In genomic region chr2:65399938-65400337, GRCm38 (mm10) we compare ENCODE assay signal across 23 mouse cellular contexts. TPM values are rescaled to one million over a fixed set of nuclear protein-coding genes. Genes with fewer than 3 reads are reported as not detected.
DNase-seq lines count a peak whose midpoint lies in the region; ATAC-seq lines count a peak whose summit lies in the region.
"Had no signal": no experiment of that assay in that cellular context is flagged by ENCODE, and none has a peak within 500 bp of the region (broad histone marks: within the 10 kb centered on the region; RNA-seq: fewer than 3 reads in every experiment).

No protein-coding gene starts in this region.

- DNase-seq in frontal cortex, adult 2 months (ENCODE audit: extremely low spot score in 1 of 2, low spot score in 1 of 2), result peak; percentile 34 to 81
- DNase-seq in frontal cortex, postnatal 14 days (ENCODE audit: low spot score in 2 of 2), result no peak
- peak; percentile 46 for DNase-seq in right cerebral cortex, adult 18-20 months
- no peak for DNase-seq in right cerebral cortex, postnatal 25 days
- DNase-seq in spleen, postnatal 36 days (ENCODE audit: low spot score in 2 of 2), result no peak
- DNase-seq: adrenal gland, adult 2 months; adrenal gland, postnatal 36 days; cerebellum, adult 11 months; cerebellum, adult 8-10 months; cerebellum, postnatal 14 days; embryo, embryonic 11 days; gastrocnemius, adult 2 months; gastrocnemius, postnatal 25 days; kidney, adult 8-10 months had no signal

- ATAC-seq in heart, embryonic 15.5 days (replicated peaks; ENCODE audit: insufficient number of reproducible peaks, insufficient read depth, low FRiP score, low read depth), result no peak
- ATAC-seq in heart, embryonic 11.5 days (replicated peaks; ENCODE audit: insufficient number of reproducible peaks, low FRiP score, low TSS enrichment), result no peak
- ATAC-seq: hindbrain, embryonic 16.5 days; inflammation-experienced regulatory T-cells, adult 6 months; intestine, postnatal 0 days had no signal

- H3K4me1 ChIP-seq in heart, embryonic 15.5 days (replicated peaks), result no peaks in the 10 kb centered on the region
- no peaks in the 10 kb centered on the region for H3K4me1 ChIP-seq in heart, embryonic 11.5 days (ENCODE audit: control insufficient read depth, insufficient read depth, low read length)
- H3K4me1 ChIP-seq: embryonic facial prominence, embryonic 12.5 days; forebrain, embryonic 12.5 days; heart, embryonic 12.5 days; hindbrain, embryonic 12.5 days had no signal

- no peak overlapping the region for H3K27ac ChIP-seq in heart, embryonic 15.5 days
- H3K27ac ChIP-seq in heart, embryonic 11.5 days (ENCODE audit: low read depth, low read length), result no peak overlapping the region
- H3K27ac ChIP-seq: embryonic facial prominence, embryonic 12.5 days; forebrain, embryonic 12.5 days; gastrocnemius, adult 2 months; hindbrain, embryonic 12.5 days had no signal

- H3K9me3 ChIP-seq in heart, embryonic 15.5 days (replicated peaks), result no peaks in the 10 kb centered on the region
- no peaks in the 10 kb centered on the region for H3K9me3 ChIP-seq in heart, embryonic 11.5 days (replicated peaks; ENCODE audit: control insufficient read depth, low read length)
- H3K9me3 ChIP-seq: embryonic facial prominence, embryonic 12.5 days; forebrain, embryonic 12.5 days; heart, embryonic 12.5 days; hindbrain, embryonic 12.5 days had no signal

- no peaks in the 10 kb centered on the region for H3K27me3 ChIP-seq in heart, embryonic 15.5 days
- H3K27me3 ChIP-seq in heart, embryonic 11.5 days (ENCODE audit: control insufficient read depth, insufficient read depth, low read length), result no peaks in the 10 kb centered on the region
- H3K27me3 ChIP-seq: embryonic facial prominence, embryonic 12.5 days; forebrain, embryonic 12.5 days; heart, embryonic 12.5 days; hindbrain, embryonic 12.5 days had no signal

- no peak overlapping the region for H3K9ac ChIP-seq in heart, embryonic 15.5 days
- no peak overlapping the region for H3K9ac ChIP-seq in heart, embryonic 11.5 days (ENCODE audit: low read depth, low read length)
- H3K9ac ChIP-seq: embryonic facial prominence, embryonic 12.5 days; forebrain, embryonic 12.5 days; heart, embryonic 12.5 days; hindbrain, embryonic 12.5 days had no signal

- H3K4me3 ChIP-seq in heart, embryonic 15.5 days, result no peak overlapping the region
- no peak overlapping the region for H3K4me3 ChIP-seq in heart, embryonic 11.5 days (ENCODE audit: low read depth, low read length)
- H3K4me3 ChIP-seq: embryonic facial prominence, embryonic 12.5 days; forebrain, embryonic 12.5 days; gastrocnemius, adult 2 months; heart, embryonic 12.5 days; hindbrain, embryonic 12.5 days had no signal

- no peaks in the 10 kb centered on the region for H3K36me3 ChIP-seq in heart, embryonic 15.5 days
- no peaks in the 10 kb centered on the region for H3K36me3 ChIP-seq in heart, embryonic 11.5 days (ENCODE audit: control insufficient read depth, insufficient read depth, low read length)
- H3K36me3 ChIP-seq: embryonic facial prominence, embryonic 12.5 days; forebrain, embryonic 12.5 days; heart, embryonic 12.5 days; hindbrain, embryonic 12.5 days had no signal

- WGBS in heart, embryonic 15.5 days, result 42% methylated on average over 5 of the region's 5 CpGs
- 68% methylated on average over 5 of the region's 5 CpGs for WGBS in heart, embryonic 11.5 days (ENCODE audit: insufficient replicate concordance)

- H3K4me2 ChIP-seq in heart, embryonic 15.5 days, result peak overlapping the region; percentile 10; the same call in 1 of the 2 replicates
- no peak overlapping the region for H3K4me2 ChIP-seq in heart, embryonic 11.5 days
- H3K4me2 ChIP-seq: embryonic facial prominence, embryonic 12.5 days; forebrain, embryonic 12.5 days; heart, embryonic 12.5 days; hindbrain, embryonic 12.5 days had no signal

RNA-seq across cellular contexts. Expression of gene Slc38a11, which starts 36.1 kb away (rescaled TPM):
- 2.8 and 3.6 TPM in 2 replicates for polyA plus RNA-seq in frontal cortex, adult 2 months (2012; rRNA removed)
- 0.09 and 0.23 TPM in 2 replicates for polyA plus RNA-seq in heart, embryonic 15.5 days (2015; fragmentation: Nextera tagmentation; extraction: Ambion mirVana)
- not detected in 2 replicates for polyA plus RNA-seq in heart, embryonic 11.5 days (2014; fragmentation: Nextera tagmentation; extraction: Ambion mirVana)
- polyA plus RNA-seq: heart, embryonic 12.5 days had no signal

Comparison
In these comparisons a context has a peak if more than half of its experiments do, and no peak if none do; other contexts are left out.
1. DNase-seq: peak in frontal cortex, adult 2 months (2 of 2) and right cerebral cortex, adult 18-20 months (single experiment); none in frontal cortex, postnatal 14 days (0 of 2), right cerebral cortex, postnatal 25 days (single experiment) and spleen, postnatal 36 days (0 of 2).